Mouse (Mus musculus): ENCODE measurements around the gene Myo9a.
"Not testable (repeated sequence)": the region's sequence is repeated elsewhere in the genome, so short reads cannot be mapped to it uniquely, and the experiment has no call there.

Gene Myo9a

DNA sequence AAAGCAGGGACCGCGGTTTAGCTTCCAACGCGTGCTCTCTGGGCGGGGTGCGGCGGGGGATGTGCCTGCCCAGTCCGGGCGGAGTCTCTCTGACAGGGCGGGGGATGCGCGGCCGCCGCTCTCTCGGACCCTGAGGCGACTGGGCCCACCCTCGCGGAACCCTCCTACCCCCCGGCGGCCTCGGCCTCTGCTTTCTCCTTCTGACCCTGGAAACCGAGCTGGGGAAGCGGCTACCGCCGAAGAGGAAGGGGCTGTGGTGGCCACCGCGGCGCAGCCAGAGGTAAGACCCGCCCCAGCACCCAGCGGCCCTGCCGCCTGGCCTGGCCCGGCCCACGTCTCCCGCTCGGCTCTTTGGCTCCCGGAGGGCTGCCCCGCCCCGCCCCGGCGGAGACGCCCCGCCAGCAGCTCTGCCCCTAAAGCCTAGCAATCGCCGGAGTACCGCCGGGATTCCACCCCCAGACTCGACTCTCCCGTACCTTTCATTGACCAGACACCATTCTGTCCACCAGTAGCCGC, 428 bp downstream of the Myo9a start:
- DNase-seq (ENCODE audit: low spot score) = peak; percentile 75

DNA sequence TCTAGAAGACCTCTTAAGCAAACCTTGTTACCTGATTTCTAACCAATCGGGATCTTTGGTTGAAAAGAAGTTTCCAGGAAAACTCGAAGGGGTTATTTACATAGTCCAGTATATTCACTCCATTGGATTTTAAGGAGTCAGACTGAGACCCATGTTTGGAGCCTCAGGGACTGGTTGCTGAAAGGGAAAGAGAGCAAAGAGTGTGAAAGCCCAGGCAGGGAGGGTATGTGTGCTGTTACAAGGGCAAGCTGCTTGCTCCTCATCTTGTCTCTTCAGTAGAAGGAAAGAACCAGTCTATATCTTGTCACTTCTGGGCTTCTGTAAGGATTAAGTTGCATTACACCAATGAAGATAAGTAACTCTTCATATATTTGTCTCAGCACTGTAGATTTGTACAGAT, 1.3 kb downstream of the Myo9a start:
- DNase-seq (ENCODE audit: low spot score) = no peak

DNA sequence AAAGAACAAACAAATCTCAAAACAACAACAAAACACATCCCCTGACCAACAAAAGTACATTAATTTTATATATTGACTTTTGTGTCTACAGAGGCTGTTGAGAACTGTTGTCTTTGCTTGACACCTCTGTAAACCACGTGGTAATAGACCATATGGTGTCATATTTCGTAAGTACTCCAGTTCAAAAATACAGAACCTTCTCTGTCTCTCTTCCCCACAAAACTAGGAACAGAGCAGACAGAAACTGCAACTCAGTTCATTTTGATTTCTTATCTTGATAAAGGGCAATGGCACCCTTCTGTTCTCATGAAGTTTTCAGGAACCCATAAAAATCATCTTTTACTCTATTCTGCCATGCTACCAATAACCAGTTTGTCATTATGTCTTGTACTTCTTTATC, 4.5 kb downstream of the Myo9a start:
- DNase-seq (ENCODE audit: low spot score) = no peak

DNA sequence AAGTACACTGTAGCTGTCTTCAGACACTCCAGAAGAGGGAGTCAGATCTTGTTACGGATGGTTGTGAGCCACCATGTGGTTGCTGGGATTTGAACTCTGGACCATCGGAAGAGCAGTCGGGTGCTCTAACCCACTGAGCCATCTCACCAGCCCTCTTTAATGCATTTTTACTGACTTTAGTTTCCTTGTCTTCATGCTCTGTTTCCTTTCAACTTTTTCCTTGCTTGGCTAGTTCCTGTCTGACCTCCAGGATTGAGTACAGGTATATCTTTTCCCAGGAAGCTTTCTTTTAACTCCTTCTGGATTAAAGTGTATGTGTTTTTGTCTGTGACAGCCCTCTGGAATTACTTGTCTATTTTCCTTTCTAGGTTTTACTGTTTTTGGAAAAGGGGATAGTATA, 6.3 kb downstream of the Myo9a start:
- not testable (repeated sequence) for DNase-seq (ENCODE audit: low spot score)

DNA sequence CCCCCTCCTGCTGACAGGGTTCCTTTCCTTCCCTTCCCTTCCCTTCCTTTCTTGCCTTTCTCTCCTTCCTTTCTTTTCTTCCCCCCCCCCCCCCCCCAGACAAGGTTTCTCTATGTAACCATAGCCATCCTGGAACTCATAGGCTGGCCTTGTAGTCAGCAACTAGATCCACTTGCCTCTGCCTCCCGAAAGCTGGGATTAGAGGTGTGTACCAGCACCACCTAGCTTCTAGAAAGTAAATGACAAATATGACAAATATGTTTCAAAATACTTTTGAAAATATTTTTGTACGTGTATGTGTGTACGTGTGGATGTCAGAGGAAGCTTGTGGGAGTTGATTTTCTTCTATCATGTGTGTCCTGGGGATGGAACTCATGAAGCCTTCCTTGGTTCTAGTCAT, 9.8 kb downstream of the Myo9a start:
- peak; percentile 5 for DNase-seq (ENCODE audit: low spot score)

DNA sequence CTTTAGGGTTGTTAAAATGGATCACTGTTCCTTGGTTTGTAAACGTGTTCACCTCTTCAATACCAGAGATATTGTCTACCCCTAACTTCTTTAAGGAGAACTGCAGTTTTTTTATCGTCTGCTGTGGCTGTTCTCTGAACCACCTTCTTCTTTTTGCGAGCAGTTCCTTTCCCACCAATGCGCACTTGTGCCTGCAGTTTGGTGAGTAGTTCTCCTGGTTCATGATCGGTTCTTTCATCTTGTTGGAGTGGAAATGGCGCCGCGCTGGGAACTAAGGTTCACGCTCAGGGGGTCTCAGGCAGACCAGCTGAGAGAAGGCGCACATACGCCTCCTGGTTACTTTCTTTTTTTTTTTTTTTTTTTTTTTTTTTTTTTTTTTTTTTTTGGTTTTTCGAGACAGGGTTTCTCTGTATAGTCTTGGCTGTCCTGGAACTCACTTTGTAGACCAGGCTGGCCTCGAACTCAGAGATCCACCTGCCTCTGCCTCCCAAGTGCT, 16.3 kb downstream of the Myo9a start:
- DNase-seq (ENCODE audit: low spot score) = not testable (repeated sequence)

DNA sequence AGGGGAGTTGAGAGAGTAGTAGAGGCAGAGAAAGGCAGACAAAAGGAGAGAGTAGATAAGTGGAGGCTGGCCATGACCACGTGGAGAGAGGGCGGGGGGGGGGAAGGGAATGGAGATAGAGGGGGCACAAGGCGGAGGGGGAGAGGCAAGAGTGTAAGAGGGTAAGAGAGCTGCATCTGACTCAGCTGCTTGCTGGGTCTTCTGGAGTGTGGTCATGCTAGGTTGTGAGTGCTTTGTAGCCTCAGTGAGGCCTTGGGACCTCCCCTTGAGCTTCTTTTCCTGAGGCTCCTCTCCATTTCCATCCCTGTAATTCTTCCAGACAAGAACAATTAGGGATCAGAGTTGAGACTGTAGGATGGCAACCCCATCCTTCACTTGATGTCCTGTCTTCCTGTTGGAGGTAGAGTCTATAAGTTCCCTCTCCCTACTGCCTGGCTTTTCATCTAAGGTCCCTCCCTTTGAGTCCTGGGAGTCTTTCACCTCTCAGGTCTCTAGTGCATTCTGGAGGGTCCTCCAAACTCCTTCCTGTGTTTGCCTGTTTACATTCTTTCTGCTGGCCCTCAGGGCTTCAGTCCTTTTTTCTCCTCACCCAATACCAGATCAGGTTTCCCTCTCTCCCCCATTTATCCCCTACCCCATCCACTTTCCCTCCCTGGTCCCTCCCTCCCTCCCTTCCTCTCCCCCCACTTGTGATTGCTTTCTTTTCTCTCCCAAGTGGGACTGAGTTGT, 55.5 kb downstream of the Myo9a start:
- not testable (repeated sequence) for DNase-seq (ENCODE audit: low spot score)

DNA sequence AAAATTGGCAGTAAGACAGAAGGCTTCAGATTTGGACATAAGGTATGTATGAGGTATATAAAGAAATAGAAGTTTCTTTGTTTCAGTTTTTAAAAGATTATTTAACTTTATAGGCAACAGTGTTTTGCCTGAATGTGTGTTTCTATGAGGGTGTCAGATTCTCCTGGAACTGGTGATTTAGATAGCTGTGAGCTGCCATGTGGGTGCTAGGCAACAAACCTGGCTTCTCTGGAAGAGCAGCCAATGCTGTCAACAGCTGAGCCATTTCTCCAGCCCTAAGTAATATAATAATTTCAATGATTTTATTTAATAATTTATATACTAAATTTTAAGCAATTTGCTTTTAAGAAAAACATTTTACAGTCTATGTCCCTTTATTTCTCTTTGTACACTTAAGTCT, 133.9 kb downstream of the Myo9a start:
- DNase-seq (ENCODE audit: low spot score) = no peak

DNA sequence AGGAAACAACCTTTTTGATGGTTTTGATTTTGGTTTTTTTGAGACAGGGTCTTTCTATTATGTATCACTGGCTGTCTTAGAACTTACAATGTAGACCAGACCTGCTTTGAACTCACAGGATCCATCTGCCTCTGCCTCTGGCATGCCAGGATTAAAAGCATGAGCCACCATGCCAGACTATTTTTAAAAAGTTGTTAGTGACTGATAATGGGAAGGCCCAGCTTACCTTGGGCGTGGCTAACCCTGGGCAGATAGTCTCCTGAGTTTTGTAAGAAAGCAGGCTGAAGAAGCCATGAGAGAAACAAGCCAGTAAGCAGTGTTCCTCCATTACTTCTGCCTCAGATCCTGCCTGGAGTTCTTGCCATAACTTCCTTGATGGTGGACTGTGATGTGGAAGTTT, 152.7 kb downstream of the Myo9a start:
- DNase-seq (ENCODE audit: low spot score) = no peak

DNA sequence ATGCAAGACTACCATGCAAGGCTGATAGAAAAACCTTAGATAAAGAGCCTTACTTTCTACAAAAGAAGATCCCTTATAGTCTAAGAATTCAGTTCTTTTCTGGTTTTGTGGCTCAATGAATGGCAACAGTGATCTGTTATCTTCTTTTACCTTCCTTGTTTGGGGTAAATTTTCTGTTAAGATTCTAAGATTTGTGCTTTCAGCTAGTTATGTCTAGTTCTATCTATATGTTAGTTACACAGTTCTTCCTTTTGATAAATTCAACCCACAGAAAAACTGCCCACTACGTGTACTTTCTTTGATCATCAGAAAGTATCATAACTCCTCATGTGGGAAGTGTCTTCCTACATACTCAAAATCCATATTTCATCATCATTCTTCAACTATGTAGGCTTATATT, 164.1 kb downstream of the Myo9a start:
- no peak for DNase-seq (ENCODE audit: low spot score)

DNA sequence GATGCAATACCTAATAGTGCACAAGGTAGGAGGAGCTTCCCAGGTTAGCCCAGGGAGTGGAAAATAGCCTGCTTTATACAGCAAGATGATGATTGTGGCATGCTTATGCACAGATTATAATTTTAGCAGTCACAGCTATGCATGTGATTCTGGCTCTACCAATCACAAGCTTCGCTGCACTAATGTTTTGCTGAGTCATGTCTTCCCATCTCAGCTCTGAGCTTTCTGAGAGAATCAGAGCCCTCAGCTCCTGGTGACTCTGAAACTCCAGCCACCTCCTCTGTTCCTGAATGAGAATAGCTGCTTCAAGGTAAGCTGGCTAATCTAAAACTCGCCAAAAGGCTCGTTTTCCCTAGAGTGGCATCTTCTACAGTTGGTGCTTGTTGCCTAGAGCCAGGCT, 179.6 kb downstream of the Myo9a start:
- DNase-seq (ENCODE audit: low spot score) = no peak

DNA sequence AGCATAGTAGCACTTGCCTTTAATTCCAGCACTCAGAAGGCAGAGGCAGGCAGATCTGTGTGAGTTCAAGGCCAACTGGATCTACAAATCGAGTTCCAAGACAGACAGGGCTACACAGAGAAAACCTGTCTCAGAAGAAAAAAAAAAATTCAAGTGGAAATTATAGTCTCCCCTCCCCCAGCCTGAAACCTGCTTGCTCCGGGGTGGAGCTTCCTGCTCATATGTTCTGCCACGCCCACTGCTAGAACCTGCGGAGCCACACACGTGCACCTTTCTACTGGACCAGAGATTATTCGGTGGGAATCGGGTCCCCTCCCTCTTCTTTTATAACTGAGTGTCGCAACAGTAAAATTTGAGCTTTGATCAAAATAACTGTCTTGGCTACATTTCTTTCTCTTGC, 185.2 kb downstream of the Myo9a start:
- DNase-seq (ENCODE audit: low spot score) = not testable (repeated sequence)

DNA sequence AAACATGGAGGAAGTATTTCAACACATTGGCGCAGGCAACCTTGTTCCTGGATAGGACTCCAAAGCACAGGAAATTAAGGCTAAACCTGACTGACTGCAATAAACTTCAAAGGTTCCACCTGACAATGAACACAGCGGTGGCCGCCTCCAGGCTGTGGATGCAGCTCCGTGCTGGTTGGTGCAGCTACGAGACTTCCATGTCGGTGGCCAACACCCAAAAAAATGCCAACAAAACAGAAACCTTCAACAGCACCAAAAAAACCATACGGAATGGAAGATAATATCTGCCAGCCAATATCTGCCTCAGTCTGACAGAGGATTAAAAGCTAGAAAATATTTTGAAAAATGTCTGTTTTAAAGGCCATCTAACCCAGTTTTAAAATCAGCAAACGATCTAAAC, 187.8 kb downstream of the Myo9a start:
- peak; percentile 36 for DNase-seq (ENCODE audit: low spot score)

DNA sequence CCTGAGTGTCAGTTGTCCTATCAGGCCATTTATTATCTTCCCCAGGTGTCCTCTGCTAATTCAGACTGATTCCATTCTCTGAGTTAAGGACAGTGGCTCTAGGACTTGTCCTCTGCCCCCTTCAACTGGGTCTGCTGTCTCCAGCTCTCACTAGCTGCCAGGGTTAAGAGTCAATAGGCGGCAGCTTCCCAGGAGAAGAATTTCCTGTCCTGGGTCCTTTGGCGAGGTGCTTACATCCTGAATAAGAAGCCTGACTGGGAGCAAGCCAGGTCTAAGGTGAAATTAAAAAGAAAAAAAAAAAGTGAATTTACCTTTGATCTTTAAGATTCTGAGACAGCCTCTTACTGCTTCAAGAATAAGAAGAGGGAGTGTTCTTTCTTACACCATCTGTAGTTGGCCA, 189.0 kb downstream of the Myo9a start:
- DNase-seq (ENCODE audit: low spot score) = no peak

DNA sequence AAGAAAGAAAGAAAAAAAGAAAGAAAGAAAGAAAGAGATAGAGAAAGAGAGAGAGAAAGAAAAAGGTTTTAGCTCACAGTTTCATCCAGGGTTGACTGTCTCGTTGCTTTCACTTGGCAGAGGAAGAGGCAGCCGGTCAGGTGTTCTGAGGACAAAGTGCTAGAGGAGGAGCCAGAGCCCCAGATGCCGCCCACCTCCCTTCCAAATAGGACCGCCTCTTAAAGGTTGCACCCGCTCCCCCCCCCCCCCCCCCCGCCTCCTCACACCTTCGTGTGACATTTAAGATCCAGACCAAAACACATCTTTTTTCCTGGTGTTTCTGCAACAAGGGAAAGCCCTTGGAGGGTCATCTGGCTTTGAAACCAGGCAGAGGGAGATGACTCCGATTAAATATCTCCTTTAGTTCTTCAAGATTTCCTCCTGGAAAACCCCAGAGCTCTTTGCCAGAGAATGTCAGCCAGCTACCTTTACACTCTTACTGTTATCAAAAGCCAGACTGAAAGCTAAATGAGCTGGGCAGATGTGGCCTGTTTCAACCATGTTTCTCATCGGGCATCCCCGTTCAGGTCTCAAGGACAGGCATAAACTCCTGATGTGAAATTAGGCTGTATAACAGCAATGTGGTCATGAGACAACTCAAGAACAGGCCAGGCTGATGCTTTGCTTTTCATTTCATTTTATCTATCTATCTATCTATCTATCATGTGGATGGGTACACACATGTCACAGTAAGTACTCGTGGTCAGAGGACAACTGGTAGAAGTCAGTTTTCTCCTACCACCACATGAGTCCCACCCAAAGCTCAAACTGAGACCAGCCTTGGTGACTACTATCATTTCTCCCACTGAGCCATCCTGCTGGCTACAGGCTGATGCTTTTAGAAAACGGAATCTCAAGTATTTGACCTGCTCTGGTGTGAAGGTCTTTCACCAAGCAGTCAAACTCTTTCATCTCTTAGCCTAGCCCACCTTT, 190.5 kb downstream of the Myo9a start:
- peak; percentile 76 for DNase-seq (ENCODE audit: low spot score)

DNA sequence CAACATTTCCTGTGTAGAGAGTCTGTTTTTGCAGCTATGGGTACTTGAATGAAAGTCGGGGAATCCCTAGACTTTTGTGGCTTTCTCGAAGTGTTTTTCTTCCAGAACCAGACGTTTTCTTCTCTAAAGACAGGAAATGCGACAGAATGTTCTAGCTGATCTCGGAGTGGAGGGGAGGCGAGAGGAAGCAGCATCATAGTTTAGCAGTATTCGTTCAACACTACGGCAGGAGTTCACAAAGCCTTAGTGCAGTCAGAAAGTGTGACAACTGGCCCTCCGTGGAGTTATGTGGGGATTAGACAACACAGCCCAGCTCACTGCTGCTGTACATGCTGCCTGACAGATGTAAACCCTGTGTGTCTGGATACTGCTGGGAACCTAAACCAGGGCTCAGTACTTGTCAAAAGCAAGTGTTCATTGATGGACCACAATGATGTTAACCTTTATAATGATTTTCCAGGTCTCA, 191.2 kb downstream of the Myo9a start:
- DNase-seq (ENCODE audit: low spot score) = peak; percentile 93

DNA sequence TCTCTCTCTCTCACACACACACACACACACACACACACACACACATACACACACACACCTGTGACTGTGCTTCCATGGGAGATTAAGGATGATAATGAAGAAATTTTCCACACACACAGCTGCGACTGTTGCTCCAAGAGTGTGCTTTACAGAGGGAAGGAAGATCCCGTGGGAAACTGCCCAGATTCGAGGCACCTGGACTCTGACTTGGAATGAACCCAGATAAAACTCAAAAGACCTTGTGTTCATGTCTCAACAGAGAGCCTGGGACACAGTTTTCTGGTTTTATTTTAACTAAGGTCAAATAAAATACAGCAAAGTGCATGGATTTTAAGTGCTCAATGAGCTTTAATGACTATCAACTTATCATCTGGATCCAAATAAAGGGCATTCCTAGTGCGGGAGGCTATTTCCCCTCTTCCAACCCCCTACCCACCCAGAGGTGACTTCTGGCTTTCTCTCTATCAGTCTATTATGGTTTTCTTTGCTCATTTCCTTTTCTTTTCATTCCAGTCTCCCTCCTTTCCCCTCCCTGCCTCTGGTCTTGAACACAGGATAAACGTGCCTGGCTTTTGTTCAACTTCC, 191.9 kb downstream of the Myo9a start:
- no peak for DNase-seq (ENCODE audit: low spot score)

DNA sequence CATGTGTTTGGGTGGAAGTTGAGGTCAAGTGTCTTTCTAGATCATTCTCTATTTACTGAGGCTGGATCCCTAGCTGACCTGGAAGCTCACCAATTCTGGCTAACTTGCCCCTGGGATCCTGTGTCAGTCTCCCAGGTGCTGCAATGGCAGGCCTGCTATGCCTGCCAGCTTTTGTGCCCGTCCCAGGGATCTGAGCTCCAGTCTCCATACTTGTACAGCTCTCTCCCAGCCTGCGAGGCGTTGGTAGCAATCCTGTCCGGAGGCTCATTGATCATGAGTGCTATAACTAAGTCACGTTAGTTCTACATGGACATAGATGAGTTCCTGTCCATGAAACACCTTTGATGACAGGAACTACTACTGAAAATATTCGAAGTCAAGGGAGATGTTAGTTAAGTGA, 193.1 kb downstream of the Myo9a start:
- no peak for DNase-seq (ENCODE audit: low spot score)

DNA sequence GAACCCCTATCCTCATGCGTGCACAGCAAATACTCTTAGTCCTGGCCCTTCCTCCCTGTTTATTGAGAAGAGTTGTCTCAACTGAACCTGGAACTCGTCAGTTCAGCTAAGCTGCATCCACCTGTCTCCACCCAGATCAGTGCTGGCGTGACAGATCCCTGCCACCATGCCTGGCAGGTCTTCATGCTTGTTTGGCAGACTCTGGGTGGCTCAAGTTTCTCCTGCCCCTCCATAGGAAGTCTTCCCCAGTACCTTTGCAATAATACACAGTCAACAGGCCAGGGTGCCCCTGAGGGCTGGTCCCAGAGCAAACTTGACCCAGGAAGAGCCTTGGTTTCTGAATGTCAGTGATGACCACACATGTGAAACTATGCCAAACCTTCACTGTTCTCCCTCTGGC, 194.5 kb downstream of the Myo9a start:
- DNase-seq (ENCODE audit: low spot score) = no peak

DNA sequence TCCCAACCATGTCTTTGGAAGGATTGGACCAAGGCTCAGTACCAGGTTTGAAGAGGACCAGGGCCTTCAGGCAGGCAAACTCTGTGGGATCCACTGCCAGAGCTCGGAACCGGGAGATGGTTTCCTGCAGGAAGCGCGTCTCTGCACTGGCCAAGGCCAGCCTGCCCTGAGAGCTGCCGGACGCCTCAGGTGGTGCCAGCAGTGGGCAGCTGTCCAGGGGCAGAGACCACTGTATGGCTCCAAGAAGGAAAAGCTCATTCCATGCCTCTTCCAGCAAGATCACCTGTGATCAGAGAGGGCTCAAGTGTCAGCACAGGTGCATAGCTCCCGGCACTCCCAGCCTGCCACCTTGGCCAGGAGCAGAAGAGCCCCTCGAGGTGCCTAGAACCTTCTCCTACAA, 196.6 kb downstream of the Myo9a start:
- no peak for DNase-seq (ENCODE audit: low spot score)

DNA sequence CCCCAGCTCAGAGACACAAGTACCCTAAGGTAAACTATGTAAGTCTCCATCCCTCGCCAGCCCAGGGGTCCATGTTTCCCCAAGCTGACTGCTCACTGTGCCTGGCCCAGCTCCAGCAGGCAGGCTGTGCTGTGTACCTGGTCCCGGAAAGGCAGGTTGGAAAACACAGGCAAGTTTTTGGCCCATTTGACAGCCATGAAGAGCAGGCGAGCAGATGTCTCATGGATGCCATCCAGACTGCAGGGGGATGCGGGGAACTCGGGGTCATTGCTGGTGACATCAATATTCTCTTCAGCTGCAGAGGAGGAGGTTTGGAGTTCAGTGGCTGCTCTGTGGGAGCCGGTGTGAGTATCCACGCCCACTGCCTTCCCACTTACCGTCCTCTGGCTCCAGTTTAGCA, 197.5 kb downstream of the Myo9a start:
- no peak for DNase-seq (ENCODE audit: low spot score)

DNA sequence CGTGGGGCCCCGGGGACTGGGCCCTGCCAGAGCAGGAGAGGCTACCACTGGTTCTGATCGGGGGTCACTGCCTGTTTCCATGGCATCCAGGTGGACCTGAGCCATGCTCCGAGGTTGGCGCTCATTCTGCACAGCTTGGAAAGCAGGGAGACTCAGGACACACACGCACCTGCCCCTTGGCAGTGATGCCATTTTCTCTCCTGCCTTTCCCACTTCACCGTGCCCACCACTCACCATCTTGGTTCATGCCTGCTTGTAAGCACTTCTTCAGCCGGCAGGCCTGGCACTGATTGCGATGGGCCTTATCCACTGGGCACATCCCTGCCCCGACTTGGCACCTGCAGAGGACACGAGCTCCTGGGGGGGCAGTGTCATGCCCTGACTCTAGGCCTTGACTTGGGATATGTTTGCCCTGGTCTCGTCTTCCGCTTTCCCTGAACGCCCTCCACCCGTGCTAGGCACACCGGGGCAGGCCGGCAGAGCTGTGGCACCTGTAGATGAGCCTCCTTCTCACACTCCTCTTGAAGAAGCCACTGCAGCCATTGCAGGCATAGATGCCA, 198.1 kb downstream of the Myo9a start:
- no peak for DNase-seq (ENCODE audit: low spot score)

Data from T-cell, adult 2 months (primary cell).